Mouse (Mus musculus) spleen, postnatal 10 days (tissue): ENCODE results near the gene Phf21a.
A peak's percentile ranks its signal among the peaks of the same experiment; 100 is the strongest.

Source experiments
- DNase-seq, 2 experiments: peaks; one replicate each; pipeline ENCODE4 v3.0.0; 2021 to 2022; ENCODE audit warnings: low spot score in 2 of 2

The Phf21a gene

DNA sequence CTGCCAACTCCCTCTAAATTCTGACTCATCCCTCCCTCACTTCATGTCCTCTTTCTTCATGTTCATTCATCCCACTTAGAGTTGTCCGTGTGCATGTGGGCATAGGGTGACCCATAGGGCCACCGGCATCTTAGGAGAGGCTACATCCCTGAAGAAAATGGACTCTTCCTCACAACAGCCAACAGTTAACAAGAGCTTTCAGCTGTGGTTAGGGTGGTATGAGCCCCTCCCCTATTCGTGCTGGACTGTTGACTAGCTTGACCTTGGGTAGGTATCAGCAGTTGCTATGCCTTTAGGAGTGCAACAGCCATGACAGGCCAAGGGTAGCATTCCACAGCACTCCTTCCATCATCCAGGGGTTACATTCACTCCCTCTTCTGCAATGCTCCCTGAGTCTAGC lies 198.6 kb downstream of the Phf21a start:
- no peak for DNase-seq

DNA sequence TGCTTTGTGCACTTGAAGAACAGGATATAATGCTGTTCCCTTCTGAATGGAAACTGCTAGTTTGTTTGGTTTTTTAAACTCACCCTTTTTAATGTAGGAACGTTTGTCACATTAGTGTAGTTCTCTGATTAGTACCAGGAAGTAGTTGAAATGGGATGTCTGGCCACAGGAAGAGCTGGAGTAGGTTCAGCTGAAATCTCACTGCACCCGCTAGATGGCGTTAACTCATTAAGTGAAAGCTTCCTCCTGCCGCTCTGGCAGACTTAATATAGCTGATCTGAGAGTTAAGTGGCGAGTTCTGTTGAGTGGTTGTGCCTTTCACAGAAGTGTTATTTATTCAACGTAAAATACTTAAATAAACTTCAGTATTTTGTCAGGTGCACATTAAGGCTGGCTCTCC lies 203.5 kb downstream of the Phf21a start:
- peak; percentile 29 to 79 for DNase-seq

DNA sequence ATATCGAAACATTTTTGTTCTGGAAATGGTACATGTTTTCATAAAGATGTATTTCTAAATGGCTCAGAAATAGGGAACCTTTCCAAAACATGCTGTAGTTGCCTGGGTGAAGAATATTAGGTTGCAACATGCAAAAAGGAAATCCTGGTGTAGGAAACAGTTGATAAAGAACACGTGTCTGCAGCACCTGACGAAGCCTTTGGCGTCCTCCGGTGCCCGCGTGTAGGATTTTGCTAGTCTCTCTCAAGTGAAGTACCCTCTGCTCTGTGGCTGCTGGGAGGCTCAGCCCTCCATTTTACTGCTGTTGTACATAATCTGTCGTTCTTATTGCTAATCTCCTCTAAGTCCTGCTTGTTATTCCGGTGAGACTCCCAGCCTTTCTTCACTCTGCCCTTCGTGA lies 207.0 kb downstream of the Phf21a start:
- no peak for DNase-seq

DNA sequence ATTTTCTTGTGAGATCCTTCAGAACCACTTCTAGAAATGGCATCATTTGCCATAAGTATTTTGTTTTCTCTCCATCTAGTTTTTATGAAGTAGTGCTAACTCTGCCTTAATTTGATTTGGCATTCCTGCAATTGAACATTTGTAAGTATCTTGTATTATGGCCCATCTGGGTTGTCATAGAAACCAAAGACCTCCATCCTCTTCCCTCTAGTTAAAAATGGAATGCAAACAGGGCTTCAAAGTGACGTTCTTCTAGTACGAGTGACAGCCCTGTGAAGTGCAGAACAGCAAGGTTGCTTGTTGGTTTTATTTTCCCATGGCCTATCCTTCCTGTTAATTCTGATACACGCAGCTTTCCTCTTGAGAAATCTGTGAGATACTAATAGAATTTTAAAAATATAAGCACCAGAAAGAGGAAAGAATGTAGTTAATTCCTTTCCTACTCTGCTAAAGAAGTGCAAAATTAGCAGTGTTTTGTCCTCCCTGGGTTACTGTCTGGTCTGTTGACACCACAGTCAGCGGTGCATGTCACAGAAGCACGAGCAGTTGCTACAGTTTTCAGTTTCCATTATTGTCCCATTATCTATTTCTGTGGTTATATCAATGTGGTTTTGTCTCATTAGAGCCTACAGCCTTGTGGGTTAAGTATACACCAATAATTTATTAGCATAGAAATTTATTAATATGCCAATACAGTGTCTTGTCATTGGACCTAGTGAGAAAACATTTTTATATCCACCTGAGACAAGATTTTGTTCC lies 209.1 kb downstream of the Phf21a start:
- DNase-seq: peak in 1 of 2 experiments; percentile 26

DNA sequence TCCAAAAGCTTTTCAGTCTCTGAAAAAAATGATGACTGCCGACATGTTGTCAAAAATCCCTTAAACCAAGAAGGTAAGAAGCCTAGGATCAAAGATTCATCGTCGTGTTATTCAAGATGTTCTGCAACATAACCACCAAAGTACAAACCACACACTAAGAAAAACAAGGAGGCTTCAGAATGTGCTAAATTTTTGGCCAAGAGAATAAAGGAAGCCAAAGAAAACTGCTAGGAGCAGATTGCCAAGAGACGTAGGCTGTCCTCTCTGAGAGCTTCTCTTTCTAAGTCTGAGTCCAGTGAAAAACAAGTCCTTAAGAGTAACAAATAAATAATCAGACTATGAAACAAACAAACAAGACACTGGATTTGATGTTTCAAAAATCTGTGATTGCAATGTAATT lies 219.6 kb downstream of the Phf21a start:
- no peak for DNase-seq

DNA sequence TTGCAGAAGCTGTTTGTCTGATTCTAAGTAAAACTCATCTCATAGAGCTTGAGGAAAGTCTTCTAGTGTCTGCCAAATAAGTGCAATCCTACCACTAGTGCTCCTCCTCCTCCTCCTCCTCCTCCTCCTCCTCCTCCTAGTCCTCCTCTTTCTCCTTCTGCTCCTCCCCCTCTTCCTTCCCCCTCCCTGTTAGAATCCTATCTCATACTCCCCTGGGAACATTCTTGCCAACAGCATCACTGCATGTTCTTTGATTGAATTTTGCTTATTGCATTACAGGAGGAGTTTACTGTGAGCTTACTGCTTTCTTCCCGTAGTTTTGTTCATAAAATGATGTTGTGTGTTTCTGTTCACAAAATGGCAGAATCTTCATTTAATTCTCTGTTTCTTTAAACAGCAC lies 221.1 kb downstream of the Phf21a start:
- DNase-seq: no peak

DNA sequence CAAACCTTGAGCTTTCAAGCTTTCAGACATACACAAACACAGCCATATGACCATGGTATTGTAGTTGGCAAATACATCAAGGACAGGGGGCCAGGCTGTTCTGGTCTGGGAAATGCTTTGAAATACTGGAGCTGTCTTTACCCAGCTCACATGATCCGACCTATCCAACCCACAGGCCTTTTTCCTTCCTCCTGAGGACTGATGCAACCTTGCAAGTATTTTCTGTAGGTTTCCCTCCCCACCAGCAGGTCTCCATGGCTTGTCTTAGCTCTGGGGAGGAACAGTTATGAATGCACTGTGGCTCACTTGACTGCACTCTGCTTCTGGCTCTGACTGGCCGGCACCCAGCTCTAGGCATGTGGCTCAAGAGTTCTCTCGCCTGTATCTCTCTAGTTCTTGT lies 223.7 kb downstream of the Phf21a start:
- no peak for DNase-seq

DNA sequence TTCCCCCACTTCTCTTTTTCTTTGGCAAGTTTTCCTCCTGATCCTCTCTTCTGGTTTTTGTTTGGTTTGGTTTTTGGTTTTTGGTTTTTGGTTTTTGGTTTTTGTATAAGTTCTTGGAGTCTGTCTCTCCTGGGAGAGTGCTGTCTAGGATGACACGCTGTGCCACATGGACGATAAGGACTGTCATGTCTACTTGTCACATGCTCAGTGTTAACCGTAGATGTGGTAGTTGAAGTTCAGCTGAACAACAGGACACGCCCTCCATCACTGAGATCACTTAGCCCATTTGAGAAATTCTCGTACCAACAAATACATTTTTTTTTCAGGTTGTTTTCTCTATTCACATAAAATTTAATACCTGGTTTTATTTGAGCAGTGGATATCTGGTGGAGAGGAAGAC lies 224.3 kb downstream of the Phf21a start:
- DNase-seq: no peak

DNA sequence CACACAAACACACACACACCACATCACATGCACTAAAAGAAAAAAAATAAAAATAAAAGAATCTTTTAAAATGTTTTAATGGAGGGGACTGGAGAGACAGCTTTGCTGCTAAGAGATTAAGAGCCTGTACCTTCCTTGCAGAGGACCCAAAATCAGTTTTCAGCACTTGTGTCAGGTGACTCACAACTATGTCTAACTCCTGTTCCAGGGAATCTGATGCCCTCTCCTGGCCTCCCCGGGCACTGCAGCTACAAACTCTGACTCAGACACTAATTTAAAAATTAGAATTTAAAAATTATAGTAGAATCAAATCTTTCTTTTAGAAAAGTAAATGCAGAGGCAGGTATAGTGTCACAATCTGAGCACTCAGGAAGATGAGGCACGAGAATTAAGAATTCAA lies 229.8 kb downstream of the Phf21a start:
- peak; percentile 24 to 66 for DNase-seq

DNA sequence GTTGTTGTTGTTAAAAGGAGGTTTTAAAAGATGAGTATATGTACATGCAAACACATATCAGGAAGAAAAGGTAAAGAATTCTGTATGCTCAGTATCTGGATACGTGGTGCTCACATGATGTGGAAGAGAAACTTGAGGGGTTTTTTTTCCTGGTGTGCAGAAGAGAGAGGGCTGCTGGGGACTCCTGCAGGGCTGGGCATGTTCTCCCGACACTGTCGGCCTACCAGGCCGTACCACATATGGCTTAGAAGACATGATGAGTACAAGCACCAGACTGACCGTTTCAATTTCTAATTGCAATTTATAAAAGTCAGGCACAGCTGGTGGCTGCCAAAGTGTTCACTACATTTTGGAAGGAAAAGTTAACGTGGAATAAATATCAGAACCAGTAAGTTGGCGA lies 232.8 kb downstream of the Phf21a start:
- DNase-seq: no peak

DNA sequence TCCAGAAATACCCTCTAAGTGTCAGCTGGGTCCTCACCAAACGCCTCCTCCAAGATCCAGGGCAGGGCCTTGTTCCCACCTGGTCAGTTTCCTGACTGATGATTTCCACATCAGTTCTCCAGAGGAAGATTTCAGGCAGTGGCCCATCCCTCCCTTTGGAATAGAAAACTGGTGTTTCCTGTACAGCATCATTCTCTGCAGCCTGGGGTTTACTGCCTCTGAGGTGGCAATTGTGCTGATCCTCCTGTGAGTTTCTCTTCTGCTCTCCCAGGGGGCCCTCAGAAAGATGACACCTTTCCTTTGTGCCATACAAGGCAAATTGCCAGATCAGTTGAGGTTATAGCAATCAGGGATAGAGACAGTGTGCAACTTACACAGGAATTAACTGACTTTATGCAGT lies 233.3 kb downstream of the Phf21a start:
- no peak for DNase-seq

DNA sequence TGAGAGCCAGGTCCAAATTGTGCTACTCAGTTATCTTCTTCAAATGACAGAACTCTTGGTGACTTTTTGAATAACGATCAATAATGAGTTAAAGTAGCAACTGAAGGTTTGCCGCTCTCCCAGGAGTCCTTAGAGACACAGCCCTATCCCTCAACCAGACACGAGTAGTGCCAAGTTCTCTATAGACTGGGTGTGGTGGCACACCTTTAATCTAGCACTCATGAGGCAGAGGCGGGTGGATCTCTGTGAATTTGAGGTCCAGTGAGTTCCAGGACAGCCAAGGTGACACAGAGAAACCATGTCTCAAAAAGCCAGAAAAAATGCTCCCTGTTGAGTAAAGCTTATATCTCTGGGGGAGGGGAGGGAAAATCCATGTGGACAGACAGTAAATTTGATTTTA lies 234.7 kb downstream of the Phf21a start:
- no peak for DNase-seq

DNA sequence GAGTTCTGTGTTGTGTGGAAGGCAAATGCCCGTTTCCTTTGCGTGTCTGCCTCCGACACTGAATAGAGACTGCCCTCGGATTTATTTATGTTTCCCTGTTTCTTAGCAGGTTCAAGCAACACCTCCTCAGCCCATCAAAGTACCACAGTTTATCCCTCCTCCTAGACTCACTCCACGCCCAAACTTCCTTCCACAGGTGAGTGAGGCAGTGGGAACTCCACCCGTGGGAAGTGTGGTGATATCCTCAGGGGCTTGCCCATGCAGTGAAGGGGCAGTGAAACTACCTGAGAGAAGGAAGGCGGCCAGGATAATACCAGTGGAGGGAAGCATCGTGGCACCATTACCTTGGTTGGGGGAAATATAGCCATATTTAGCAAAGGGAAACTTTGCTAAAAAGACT lies 235.3 kb downstream of the Phf21a start:
- DNase-seq: no peak

DNA sequence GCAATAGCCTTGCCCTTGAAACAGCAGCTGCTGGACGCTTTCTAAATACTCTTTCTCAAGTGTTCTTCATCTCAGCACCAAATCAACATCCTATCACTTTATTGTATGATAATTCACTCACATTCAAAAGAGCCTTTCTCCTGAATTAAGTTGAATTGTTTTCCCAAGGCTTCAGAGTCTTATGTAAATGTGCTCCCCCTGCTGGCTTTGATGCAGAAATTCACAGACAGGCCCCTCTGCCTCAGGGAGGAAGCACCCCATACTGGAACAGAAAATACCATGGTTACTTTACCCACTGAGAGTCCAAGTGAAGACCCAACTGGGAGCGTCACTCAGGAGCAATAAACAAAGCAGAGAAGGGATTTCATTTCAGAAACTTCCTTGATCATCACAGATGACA lies 237.9 kb downstream of the Phf21a start:
- peak in 1 of 2 experiments; percentile 25 for DNase-seq

DNA sequence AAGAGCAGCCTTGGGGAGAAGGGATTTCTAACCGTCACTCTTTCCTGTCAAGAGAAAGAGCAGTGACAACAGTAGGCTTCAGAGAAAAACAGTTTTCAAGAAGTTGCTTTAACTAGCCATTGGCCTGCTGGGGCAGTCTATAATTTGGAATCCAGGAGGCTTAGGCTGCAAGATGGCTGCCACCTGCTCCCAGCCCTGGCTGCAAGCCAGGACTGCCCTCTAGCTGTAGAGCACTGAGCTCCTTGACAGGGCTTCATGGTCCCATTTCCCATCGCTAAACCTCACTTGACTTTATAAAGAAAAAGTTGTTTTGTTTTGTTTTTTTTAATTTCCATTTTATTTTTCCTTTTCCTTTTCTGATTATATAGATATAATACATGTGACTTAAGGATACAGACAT lies 238.5 kb downstream of the Phf21a start:
- DNase-seq: peak in 1 of 2 experiments; percentile 28

DNA sequence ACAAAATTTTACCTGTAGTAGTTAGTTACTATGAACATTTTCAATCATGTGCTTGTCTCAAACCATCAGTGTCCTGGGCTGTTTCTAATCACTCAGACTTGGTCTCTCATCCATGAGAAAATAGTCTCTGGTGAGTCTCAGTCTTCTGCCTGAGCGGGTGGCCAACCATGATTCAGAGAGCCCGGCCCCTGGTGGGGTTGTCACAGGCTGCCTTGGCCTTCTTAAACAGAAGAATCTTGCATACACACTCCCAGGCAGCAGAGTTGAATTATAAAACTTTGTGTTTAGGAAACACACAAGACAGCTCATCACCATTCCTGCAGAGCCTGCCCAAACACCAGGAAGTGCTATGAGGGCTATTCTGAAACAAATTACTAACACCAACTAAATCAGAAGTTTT lies 239.0 kb downstream of the Phf21a start:
- no peak for DNase-seq

DNA sequence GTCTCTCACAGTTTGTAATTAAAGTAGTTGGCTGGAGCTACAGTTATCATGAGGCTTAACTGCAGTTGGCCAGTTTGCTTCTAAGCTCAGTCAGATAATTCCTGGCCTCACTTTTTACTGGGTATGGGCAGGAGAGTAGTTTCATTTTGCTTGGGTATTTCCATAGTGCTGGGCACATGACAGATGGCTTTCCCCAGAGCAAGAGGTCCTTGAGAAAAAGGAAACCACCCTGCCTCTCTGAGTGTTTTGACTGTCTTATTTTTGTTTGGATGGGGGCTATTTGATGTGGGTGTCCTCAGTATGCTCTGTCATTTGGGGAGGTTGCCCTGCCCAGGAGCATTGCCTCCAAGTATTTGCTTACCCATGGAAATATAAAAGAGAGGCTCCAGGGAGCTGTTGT lies 249.5 kb downstream of the Phf21a start:
- DNase-seq: no peak

DNA sequence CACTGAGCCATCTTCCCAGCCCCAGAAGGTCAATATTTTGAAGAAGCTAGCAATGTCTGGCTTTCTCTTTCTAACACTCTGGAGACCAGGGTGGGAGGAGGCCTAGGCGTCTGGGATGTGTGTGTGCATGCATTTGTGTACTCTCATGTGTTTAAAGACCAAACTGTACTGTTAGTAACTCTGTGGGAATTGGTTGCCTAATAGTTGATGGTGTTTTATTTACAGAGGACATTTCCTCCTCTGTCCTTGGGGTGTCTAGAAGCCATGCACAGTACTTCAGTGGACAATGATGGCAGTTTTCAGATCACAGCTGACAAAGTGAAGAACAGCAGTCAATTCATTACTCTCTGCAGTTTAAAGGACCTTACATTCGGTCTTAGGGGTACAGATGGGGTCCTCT lies 254.3 kb downstream of the Phf21a start:
- DNase-seq: no peak

DNA sequence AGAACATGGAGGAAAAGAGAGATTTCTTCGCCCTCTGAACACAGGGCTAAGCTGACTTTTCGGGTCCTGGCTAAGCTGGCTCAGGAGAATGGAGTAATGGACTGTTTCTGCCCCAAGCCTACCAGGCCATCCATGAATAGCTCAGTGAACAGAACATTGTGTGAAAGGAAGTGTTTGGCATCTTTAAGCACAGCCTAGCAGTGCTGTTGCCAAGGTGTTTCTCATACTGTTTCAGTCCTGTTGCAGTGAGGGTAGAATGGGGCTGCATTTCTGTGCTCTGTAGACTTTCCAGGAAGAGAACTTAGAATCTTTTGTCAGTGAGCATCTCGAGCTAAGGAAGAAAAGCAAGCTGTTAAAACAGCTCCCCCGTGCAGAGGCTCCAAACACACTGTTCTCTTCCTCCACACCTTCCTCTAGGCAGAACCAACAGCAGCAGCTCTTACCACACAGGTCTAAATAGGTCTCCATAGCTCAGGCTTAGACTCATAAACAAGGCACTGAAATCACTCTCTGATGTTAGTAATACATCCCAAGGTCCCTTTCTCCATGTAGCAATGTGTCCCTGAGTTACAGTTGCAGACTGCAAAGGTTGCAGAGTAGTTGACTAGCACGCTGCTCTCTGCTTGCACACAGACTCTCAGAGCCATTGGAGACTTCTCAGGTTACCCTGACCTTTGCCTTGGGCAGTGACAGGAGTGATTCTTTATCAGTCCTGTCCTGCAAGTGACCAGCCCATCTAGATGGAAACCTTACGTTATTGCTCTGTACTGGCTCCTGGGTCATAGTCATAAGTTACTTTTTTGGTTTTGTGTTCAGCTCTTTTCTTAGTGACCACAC lies 256.9 kb downstream of the Phf21a start:
- no peak for DNase-seq

DNA sequence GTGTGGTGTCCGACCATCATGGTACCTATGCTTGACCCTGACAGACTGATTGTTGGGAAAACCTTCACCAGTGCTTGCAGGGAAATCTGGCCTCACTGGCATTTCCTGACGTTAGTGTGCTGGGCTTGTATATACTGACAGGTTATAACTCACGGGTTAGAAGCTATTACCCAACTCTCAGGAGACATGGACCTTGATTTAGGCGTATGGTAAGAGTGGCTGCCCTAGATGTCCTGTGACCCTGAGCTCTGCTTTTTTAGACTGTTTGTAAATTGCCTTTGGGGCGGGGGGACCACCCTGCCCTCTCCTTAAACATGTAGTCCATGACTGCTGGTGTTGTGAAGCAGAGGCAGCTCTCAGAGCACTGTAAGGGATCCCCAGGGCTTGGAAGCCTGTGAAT lies 257.8 kb downstream of the Phf21a start:
- no peak for DNase-seq

DNA sequence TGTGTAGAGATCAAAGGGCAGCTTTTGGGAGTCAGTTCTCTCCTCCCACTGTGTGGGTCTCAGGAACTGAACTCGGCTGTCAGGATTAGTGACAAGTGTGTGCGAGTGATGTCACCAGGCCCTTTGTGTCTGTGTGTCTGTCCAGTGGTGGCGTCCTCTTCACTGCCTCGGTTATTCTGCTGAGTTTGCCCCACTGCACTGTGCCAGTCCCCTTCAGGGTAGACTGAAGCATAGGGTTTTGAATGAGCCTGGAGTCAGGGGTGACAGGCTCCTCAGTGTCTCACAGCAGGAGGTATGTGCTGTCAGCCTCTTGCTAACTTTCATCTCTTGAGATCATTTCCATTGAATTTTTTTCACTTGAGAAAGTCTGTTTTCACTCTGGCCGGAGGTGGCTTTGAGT lies 260.5 kb downstream of the Phf21a start:
- no peak for DNase-seq

DNA sequence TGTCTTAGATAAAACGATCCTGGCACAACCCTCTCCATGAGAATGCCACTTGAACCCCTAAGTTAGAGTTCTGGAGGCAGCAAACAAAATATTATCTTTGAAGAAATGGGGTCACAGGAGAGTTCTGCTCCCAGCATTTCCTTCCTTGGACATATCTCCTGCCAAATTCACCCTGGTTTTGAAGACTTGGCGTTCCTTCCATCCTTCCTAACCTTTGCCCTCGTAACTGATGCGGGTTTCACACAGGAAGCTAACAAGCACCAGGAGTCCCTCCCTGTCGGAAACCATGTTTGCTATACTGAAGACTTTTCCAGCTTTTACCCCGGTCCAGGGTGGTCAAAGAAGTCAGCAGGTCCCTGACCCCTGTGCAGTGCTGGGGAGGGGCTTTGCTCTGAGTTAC lies 261.3 kb downstream of the Phf21a start:
- DNase-seq: no peak

DNA sequence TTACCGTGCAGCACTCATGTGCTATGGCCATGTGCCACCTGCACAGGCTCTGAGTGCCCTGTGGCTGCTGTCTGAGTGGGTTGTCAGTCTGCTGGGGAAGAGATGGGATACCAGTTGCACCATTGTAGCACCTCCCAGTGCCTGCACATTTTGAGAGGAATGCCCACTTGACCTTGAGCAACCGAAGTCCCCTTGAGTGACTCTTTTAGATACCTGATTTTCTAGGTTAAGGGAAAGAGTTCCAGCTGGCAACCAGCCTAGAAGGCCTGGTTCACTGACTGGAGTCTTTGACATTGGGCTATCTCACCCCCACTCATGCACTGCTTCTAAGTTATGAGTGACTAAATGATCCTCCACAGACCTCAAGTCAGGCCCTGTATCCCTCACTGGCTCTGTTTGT lies 266.4 kb downstream of the Phf21a start:
- DNase-seq: no peak
